Mouse (Mus musculus): ENCODE measurements around the gene Il10rb. TPM values are rescaled to one million over a fixed set of nuclear protein-coding genes. Genes with fewer than 3 reads are reported as not detected.

Il10rb gene
- polyA plus RNA-seq, 1 experiment, result 24.1 TPM

DNA sequence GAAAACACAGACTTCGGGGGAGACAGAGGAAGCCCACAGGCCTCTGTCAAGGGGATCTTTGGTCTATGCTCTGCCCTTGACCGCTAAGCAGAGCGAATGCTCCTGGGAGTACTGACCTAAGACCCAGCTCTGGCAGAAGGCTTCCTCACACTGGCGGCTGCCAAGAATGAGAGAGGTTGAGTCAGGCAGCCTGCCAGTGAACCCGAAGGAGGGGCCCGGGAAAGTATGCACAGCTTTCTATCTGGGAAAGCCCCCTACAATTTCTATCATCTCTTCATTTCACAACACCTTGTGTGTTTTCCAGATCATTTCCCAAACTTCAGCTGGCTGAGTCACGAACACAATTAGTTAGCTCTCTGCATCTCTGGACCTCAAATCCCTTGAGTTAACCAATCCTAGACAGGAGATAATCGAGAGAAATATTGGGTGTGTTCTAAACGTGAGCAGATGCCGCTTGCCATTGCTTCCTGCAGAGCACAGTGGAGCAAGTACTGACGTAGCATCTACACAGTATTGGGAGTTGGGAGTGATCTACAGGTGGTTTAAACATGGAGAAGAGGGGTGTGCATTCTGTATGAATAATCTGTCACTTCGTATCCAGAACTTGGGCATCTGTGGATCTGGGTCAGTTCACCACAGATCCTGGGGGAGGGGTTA, 43.2 kb upstream of the Il10rb start:
- no peak overlapping the region for H3K27ac ChIP-seq (ENCODE audit: control insufficient read depth, insufficient read depth, low read depth, low read length, poor library complexity)
- 58% methylated on average over 12 of the region's 12 CpGs for WGBS
- H3K4me1 ChIP-seq (ENCODE audit: control insufficient read depth, insufficient read depth, low read length), result peaks cover 8% of the 10 kb centered on the region
- no peak overlapping the region for H3K4me3 ChIP-seq (replicated peaks; ENCODE audit: control insufficient read depth, low read depth, low read length)
- TF ChIP-seq CTCF (IDR thresholded peaks at IDR 0.05; ENCODE audit: control insufficient read depth, insufficient read depth, low read length) (no peak), POLR2A (IDR thresholded peaks at IDR 0.05; ENCODE audit: borderline replicate concordance, control insufficient read depth, low read depth, low read length) (no peak)

DNA sequence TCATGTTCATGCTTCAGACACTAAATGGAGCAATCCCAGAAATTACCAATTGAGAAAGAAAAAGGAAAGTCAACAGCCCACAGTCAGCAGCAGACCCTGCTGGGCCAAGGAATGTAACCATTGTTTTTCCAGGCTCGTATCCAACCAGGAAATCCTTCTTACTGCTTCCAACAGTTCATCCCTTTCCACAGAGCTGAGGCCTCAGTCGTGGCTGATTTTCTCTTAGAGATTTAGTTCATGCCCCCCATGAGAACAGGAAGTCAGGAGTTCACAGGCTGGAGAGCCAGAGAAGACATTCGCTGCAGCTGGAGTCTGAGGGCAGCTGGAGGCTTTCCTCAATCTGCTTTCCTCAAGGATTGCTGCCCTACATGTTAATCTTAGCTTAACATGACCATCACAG, 42.5 kb upstream of the Il10rb start:
- WGBS, result 37% methylated on average over 3 of the region's 3 CpGs

DNA sequence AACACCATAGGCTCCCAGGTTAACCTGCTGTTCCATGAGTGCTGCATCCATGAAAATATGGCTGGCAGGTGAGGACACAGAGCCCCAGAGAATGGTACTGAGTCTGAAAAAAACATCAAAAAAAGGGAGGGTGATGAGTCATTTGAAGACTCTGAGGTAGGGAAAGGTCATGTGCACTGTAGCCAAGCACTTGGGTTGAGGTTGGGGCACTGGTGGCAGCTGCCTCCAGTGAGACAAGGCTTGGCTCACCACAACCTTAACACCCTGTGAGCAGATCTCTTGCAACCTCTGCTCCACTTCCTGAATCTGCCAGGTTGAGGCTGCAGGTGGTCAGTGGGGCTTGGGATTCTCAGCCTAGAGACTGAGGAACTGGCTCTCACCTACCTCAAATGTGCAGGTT, 39.4 kb upstream of the Il10rb start:
- no peak for TF ChIP-seq CTCF (IDR thresholded peaks at IDR 0.05; ENCODE audit: control insufficient read depth, insufficient read depth, low read length)
- no peak for TF ChIP-seq POLR2A (IDR thresholded peaks at IDR 0.05; ENCODE audit: borderline replicate concordance, control insufficient read depth, low read depth, low read length)
- H3K4me3 ChIP-seq (replicated peaks; ENCODE audit: control insufficient read depth, low read depth, low read length), result no peak overlapping the region

More for the DNA sequence above, 42.5 kb upstream of the Il10rb start:
- TF ChIP-seq POLR2A (IDR thresholded peaks at IDR 0.05; ENCODE audit: borderline replicate concordance, control insufficient read depth, low read depth, low read length) (no peak), CTCF (IDR thresholded peaks at IDR 0.05; ENCODE audit: control insufficient read depth, insufficient read depth, low read length) (no peak)
- no peak overlapping the region for H3K4me3 ChIP-seq (replicated peaks; ENCODE audit: control insufficient read depth, low read depth, low read length)
- no peak overlapping the region for H3K27ac ChIP-seq (ENCODE audit: control insufficient read depth, insufficient read depth, low read depth, low read length, poor library complexity)
- H3K4me1 ChIP-seq (ENCODE audit: control insufficient read depth, insufficient read depth, low read length), result peaks cover 8% of the 10 kb centered on the region

DNA sequence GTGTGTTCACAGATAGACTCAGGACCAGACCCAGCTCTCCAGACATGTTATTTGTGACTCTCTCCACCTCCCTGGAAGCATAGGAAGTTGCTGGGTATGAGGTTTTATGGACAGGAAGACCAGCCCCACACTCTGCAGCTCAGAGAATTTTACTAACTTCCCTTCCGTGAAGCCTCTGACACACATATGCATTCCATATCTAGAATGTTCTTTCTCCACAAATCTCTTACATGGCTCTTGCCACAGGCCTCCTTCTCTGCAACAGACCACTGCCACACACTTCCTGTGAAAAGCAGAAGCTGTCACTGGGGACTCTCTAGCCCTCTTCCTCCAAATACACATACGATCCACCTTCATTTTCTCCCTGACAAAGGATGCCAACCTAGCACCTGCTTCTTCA, 38.9 kb upstream of the Il10rb start:
- Histone ChIP-seq H3K27ac (ENCODE audit: control insufficient read depth, insufficient read depth, low read depth, low read length, poor library complexity) (peak overlapping the region; percentile 90), H3K4me1 (ENCODE audit: control insufficient read depth, insufficient read depth, low read length) (peaks cover 8% of the 10 kb centered on the region), H3K4me3 (replicated peaks; ENCODE audit: control insufficient read depth, low read depth, low read length) (no peak overlapping the region)
- 15% methylated on average over 2 of the region's 2 CpGs for WGBS
- TF ChIP-seq POLR2A (IDR thresholded peaks at IDR 0.05; ENCODE audit: borderline replicate concordance, control insufficient read depth, low read depth, low read length) (no peak), CTCF (IDR thresholded peaks at IDR 0.05; ENCODE audit: control insufficient read depth, insufficient read depth, low read length) (no peak)

More for the DNA sequence above, 39.4 kb upstream of the Il10rb start:
- Histone ChIP-seq H3K4me1 (ENCODE audit: control insufficient read depth, insufficient read depth, low read length) (peaks cover 8% of the 10 kb centered on the region), H3K27ac (ENCODE audit: control insufficient read depth, insufficient read depth, low read depth, low read length, poor library complexity) (peak overlapping the region; percentile 90)

DNA sequence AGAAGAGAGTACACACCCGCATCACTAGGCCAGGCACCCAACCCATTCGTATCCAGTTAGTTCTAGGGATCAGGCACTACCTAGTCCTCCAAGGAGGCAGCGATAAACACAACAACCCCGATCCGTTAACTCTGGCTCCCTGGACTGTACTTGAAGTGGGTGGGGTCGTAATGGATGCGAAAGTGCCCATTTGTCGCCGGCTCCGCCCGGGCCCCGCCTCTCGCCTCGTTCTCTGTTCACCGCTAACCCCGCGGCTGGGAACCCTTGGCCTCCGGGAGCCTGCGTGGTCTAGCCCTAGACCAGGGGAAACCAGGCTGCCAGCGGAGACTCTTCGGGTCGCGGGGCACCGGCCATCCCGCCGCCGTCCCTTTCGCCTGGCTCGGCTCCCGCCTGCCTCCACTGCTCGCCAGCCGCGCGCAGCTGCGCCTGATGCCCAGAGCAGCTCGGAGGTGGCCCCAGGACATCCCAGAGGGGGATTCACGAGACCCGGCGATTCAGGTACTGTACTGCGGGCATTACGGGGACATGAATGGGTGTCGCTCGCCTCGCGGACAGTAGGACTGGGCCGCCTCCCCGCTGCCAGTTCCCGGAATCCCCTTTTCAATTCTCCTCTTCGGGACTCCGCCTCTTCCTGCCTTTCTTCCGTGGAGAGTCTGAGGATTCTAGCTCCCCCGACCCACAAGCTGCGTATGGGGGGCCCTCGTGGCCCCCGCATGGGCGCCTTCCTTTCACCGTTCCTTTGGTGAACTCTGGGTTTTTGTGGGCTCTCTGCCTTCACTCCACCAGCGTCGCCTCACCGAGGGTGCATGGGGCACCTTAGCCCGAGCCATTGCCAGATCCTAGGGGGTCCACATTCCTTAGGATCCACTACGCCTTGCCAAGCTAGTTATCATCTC, 33.1 kb upstream of the Il10rb start, which contains the start of gene Ifnar2:
Ifnar2 (plus strand) TSS at position 207 of the 896 bp plus-strand sequence.
- Histone ChIP-seq H3K4me3 (replicated peaks; ENCODE audit: control insufficient read depth, low read depth, low read length) (peak within 1 kb of the TSS; percentile 72), H3K4me1 (ENCODE audit: control insufficient read depth, insufficient read depth, low read length) (no peaks in the 10 kb centered on the region; the same call in 1 of the 2 replicates), H3K27ac (ENCODE audit: control insufficient read depth, insufficient read depth, low read depth, low read length, poor library complexity) (peak within 1 kb of the TSS; percentile 94)
- WGBS, result under 1% methylated on average over 62 of the region's 62 CpGs
- TF ChIP-seq POLR2A (IDR thresholded peaks at IDR 0.05; ENCODE audit: borderline replicate concordance, control insufficient read depth, low read depth, low read length) (peak; percentile 87), CTCF (IDR thresholded peaks at IDR 0.05; ENCODE audit: control insufficient read depth, insufficient read depth, low read length) (no peak)

DNA sequence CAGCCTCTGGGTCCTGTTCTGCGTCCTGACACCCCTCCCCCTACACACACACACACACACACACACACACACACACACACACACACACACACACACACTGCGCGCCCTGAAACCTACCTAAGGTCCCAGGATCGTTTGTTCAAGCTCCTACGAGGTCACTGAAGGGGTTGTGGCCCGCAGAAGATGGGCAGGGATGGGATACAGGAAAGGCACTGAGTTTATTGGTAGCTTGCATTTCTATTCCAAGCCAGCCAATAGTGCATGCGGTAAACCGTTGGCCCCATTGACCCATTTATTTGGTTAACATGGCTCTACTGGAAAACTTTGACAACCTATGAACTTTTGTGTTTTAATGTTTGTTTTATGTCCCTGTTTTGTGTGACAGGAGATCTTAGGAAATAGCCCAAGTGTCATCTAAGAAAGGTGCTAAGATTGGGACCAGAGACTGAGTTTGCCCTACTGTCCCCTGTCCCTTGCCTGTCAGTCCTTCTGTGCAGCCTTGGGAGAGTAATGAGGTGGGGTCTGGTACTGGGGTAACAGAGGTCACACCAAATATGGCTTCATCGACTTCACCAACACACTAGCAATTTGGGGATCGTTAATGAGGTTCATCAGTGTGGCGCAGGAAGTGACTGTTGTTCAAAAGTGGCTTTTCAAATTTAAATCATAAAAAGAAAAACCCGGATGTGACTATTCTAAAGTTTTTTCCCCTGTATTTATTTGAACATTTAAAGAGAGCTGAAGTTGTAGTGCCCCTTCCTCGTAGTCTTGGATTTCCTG, 32.3 kb upstream of the Il10rb start:
- peak overlapping the region; percentile 94 for H3K27ac ChIP-seq (ENCODE audit: control insufficient read depth, insufficient read depth, low read depth, low read length, poor library complexity)
- no peaks in the 10 kb centered on the region; the same call in 1 of the 2 replicates for H3K4me1 ChIP-seq (ENCODE audit: control insufficient read depth, insufficient read depth, low read length)
- 1% methylated on average over 13 of the region's 13 CpGs for WGBS
- no peak for TF ChIP-seq CTCF (IDR thresholded peaks at IDR 0.05; ENCODE audit: control insufficient read depth, insufficient read depth, low read length)
- no peak for TF ChIP-seq POLR2A (IDR thresholded peaks at IDR 0.05; ENCODE audit: borderline replicate concordance, control insufficient read depth, low read depth, low read length)
- H3K4me3 ChIP-seq (replicated peaks; ENCODE audit: control insufficient read depth, low read depth, low read length), result peak overlapping the region; percentile 72

DNA sequence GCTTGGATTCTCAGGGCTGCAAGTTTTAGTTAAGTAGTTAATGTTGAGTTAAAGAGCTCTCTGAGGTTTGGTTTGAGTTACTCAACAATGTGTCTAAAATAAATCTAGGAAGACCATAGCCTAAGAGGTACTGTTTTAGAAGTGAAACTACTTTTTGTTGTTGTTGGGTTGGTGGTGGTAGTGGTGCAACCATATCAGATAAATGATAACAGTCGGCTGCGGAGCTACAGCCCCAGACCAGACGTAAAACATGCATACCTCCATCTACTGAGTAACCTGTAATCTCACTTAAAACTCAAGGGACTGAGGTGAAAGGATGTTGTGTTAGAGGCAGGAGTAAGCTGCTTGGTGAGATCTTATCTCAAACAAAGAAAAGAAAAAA, 31.7 kb upstream of the Il10rb start:
- Histone ChIP-seq H3K4me1 (ENCODE audit: control insufficient read depth, insufficient read depth, low read length) (no peaks in the 10 kb centered on the region; the same call in 1 of the 2 replicates), H3K4me3 (replicated peaks; ENCODE audit: control insufficient read depth, low read depth, low read length) (peak overlapping the region; percentile 57), H3K27ac (ENCODE audit: control insufficient read depth, insufficient read depth, low read depth, low read length, poor library complexity) (no peak overlapping the region; the same call in 1 of the 2 replicates)
- WGBS, result 5% methylated on average over 3 of the region's 3 CpGs
- TF ChIP-seq CTCF (IDR thresholded peaks at IDR 0.05; ENCODE audit: control insufficient read depth, insufficient read depth, low read length), result no peak
- no peak for TF ChIP-seq POLR2A (IDR thresholded peaks at IDR 0.05; ENCODE audit: borderline replicate concordance, control insufficient read depth, low read depth, low read length)
